Mouse (Mus musculus) thymus, adult 2 months (tissue): Measurements from ENCODE around the gene Fgf5. TPM values are rescaled to one million over a fixed set of nuclear protein-coding genes. Genes with fewer than 3 reads are reported as not detected.

Experiments used
- DNase-seq: peaks from one replicate; pipeline ENCODE4 v3.0.0; 2021
- H3K27ac ChIP-seq: fragments of 200-500 bp; 2 replicates; pipeline ENCODE4 v1.5.1; 2012; ENCODE audit warnings: low read length, control low read depth; ENCODE audit not compliant: control insufficient read depth, insufficient read depth
- H3K27me3 ChIP-seq: fragments of 200-500 bp; 2 replicates; pipeline ENCODE4 v1.6.1; 2012; ENCODE audit warnings: mild to moderate bottlenecking, low read length, moderate library complexity, mixed read lengths; ENCODE audit not compliant: control insufficient read depth, insufficient read depth
- H3K36me3 ChIP-seq: fragments of 200-500 bp; 2 replicates; pipeline ENCODE4 v1.6.1; 2012; ENCODE audit warnings: mild to moderate bottlenecking, low read length, moderate library complexity; ENCODE audit not compliant: control insufficient read depth, insufficient read depth
- H3K4me1 ChIP-seq: fragments of 200-500 bp; replicated peaks from 2 replicates; pipeline ENCODE4 v1.6.1; 2012; ENCODE audit warnings: low read length; ENCODE audit not compliant: control insufficient read depth, insufficient read depth
- H3K4me3 ChIP-seq: fragments of 200-500 bp; 2 replicates; pipeline ENCODE4 v1.5.1; 2012; ENCODE audit warnings: mild to moderate bottlenecking, low read length, control low read depth, moderate library complexity; ENCODE audit not compliant: control insufficient read depth, insufficient read depth
- CTCF ChIP-seq: fragments of 200-500 bp; IDR thresholded peaks from 2 replicates; pipeline ENCODE4 v1.5.1; 2012; ENCODE audit warnings: mild to moderate bottlenecking, control low read depth, low read length, moderate library complexity, borderline replicate concordance; ENCODE audit not compliant: control insufficient read depth, poor library complexity, insufficient read depth; ENCODE audit errors: extremely low read depth
- POLR2A ChIP-seq: fragments of 200-500 bp; IDR thresholded peaks from 2 replicates; pipeline ENCODE4 v1.6.1; 2012; ENCODE audit warnings: mild to moderate bottlenecking, low read length, control low read depth, moderate library complexity; ENCODE audit not compliant: control insufficient read depth, poor library complexity, insufficient read depth; ENCODE audit errors: extremely low read depth
- WGBS: fragments of 180-500 bp; shearing (Covaris S2); methylation state at CpG from one replicate; pipeline ENCODE4 v1.1.7; 2018; 5-methylcytosine and 5-hydroxymethylcytosine counted together
- polyA plus RNA-seq: library from polyadenylated mRNA; depleted of rRNA; stranded (reverse); fragments of >200 nt; gene quantifications from 2 replicates; pipeline ENCODE4 v1.2.3, GENCODE M21; 2012; rRNA removed

Fgf5 gene
- polyA plus RNA-seq, result not detected in 2 replicates

DNA sequence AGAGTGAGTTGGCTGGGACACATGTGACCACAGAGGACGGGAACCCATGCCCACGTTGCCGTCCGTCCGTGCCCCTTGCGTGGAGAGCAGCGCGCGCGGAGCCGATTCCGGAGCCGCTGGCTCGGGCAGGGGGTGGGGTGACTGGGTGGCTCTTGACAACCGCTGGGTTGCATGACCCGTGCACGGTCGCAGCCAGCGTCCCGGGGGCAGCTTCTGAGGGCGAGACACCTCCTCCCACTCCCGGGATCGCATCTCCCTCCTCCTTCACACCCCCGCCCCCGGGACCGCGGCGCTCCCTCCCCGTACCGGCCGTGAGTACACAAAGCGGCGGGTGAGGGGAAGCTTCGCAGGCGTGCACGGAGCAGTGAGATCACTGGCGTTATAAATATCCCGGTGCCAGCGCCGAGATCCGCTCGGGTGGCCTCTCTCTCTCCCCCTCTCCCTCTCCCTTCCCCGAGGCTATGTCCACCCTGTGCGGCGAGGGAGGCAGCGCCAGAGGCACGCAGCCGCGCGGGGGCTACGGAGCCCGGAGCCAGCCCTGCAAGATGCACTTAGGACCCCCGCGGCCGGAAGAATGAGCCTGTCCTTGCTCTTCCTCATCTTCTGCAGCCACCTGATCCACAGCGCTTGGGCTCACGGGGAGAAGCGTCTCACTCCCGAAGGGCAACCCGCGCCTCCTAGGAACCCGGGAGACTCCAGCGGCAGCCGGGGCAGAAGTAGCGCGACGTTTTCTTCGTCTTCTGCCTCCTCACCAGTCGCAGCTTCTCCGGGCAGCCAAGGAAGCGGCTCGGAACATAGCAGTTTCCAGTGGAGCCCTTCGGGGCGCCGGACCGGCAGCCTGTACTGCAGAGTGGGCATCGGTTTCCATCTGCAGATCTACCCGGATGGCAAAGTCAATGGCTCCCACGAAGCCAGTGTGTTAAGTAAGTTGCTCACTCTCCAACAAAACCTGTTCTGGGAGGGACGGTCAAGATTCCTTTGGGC is at the start of gene Fgf5:
Gene Fgf5, plus strand, starts transcription at position 347 of the 984 bp plus-strand sequence.
- 3% methylated on average over 79 of the region's 80 CpGs for WGBS
- H3K27ac ChIP-seq, result no peak within 1 kb of the TSS
- no peak for DNase-seq
- no peak within 1 kb of the TSS for H3K4me3 ChIP-seq
- peaks cover 11% of the 10 kb centered on the region; the same call in 1 of the 2 replicates for H3K27me3 ChIP-seq
- TF ChIP-seq CTCF, result no peak
- no peak for TF ChIP-seq POLR2A
- H3K36me3 ChIP-seq, result no peaks in the 10 kb centered on the region
- H3K4me1 ChIP-seq, result no peaks in the 10 kb centered on the region; the same call in 1 of the 2 replicates

DNA sequence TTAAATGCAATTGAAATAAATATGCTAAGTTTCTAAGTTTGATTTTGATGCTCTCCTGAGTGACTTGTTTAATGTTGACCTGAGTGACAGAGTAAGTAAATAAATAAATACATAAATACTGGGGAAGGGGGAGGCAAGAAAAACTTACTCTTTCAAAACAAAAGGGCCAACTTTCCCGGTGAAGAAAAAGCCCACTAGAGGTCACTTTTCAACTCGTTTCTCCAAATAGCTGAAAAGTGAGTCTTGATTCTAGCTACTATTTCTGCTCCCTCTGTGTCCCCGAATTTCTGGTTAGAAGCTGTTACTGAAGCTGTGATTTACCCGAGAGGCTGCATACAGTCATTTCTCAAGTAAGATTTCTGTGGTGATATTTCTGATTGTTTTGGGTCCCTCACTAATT is 41.5 kb upstream of the Fgf5 start:
- 76% methylated on average over 4 of the region's 4 CpGs for WGBS
- H3K4me3 ChIP-seq, result no peak overlapping the region
- H3K27me3 ChIP-seq, result no peaks in the 10 kb centered on the region
- H3K36me3 ChIP-seq, result no peaks in the 10 kb centered on the region
- no peaks in the 10 kb centered on the region for H3K4me1 ChIP-seq
- DNase-seq, result no peak
- H3K27ac ChIP-seq, result no peak overlapping the region
- TF ChIP-seq POLR2A, result no peak
- no peak for TF ChIP-seq CTCF

DNA sequence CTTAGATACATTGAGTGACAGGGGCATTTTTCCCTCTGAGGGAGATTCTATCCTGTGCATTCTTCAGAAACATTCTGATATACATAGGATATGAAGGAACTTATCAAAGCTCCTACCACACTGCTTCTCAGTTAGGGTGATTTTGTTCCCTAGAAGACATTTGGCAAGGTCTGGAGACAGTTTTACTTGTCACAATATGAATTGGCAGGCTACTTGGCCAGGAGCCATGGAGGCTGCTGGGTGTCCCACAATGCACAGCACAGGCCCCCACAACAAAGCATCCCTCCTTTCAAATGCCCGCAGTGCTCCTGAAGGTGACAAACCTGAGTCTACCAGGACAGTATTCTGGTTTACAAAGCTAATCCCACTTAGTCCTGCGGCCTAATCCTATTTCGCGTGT is 32.0 kb upstream of the Fgf5 start:
- DNase-seq, result no peak
- Histone ChIP-seq H3K27me3 (no peaks in the 10 kb centered on the region), H3K4me3 (no peak overlapping the region), H3K27ac (no peak overlapping the region), H3K4me1 (no peaks in the 10 kb centered on the region), H3K36me3 (no peaks in the 10 kb centered on the region)
- WGBS, result 91% methylated on average over 4 of the region's 4 CpGs
- TF ChIP-seq CTCF, result no peak
- no peak for TF ChIP-seq POLR2A

DNA sequence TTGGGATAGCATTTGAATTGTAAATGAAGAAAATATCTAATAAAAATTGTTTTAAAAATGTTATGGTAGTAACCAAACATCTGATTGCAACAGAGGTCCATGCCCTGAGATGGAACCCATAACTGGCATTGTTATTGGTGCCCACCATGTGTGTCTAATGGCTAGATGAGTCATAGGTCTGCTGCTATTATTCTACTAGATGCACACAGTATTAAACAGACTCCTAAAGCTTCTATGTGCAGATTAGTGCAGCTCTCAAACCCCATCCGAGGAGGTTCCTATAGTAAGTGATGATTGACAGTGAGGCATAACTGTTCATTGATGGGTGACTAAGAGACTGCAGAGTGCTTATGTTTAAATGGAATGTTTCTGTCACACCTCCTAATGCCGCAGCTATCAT is 27.3 kb upstream of the Fgf5 start:
- Histone ChIP-seq H3K4me1 (no peaks in the 10 kb centered on the region), H3K36me3 (no peaks in the 10 kb centered on the region), H3K27ac (no peak overlapping the region), H3K4me3 (no peak overlapping the region), H3K27me3 (no peaks in the 10 kb centered on the region)
- no peak for DNase-seq
- 87% methylated on average over 2 of the region's 2 CpGs for WGBS
- TF ChIP-seq CTCF (no peak), POLR2A (no peak)

DNA sequence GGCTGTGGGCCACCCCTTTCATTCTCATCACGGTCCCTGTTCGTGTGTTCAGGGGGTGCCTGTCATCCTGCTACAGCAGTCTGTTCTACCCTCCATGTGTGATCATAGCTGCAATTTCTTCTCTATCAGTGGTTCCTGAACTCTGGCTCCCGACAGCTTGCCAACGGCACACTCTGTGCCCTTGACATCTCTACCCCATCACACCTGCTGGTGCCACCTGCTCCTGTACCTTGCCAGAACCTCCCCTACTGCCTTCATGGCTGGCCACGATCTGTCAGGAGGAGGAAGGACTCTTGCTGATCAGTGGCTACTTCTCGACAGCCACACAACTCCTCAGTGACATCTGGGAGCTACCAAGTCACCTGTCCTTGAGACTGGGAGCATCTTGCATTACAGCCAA is 24.5 kb upstream of the Fgf5 start:
- WGBS, result 79% methylated on average over 6 of the region's 6 CpGs
- no peak overlapping the region for H3K4me3 ChIP-seq
- no peaks in the 10 kb centered on the region for H3K4me1 ChIP-seq
- H3K27me3 ChIP-seq, result no peaks in the 10 kb centered on the region
- no peak for TF ChIP-seq POLR2A
- no peak for TF ChIP-seq CTCF
- no peaks in the 10 kb centered on the region for H3K36me3 ChIP-seq
- H3K27ac ChIP-seq, result no peak overlapping the region
- DNase-seq, result no peak

DNA sequence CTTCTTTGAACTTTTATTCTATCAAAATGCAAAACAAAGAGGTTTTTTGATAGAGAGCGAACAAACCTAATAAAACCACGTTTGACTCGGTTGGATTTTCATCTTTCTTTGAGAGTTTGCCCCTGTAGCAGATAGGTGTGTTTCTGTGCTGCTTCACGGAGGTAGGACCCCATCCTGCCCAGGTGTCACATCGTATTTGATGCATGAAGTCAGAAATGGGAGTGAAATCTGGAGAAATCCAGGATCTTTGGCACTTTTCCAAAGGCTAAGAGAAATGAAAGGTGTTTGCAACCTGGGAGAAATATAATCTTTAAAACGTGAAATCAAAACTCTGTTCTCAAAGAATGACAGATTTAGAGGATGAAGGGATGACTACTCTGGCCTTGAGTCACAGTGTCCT is 15.5 kb upstream of the Fgf5 start:
- no peak overlapping the region for H3K27ac ChIP-seq
- TF ChIP-seq CTCF, result no peak
- no peak for TF ChIP-seq POLR2A
- 83% methylated on average over 6 of the region's 6 CpGs for WGBS
- no peak overlapping the region for H3K4me3 ChIP-seq
- H3K36me3 ChIP-seq, result no peaks in the 10 kb centered on the region
- H3K27me3 ChIP-seq, result no peaks in the 10 kb centered on the region
- no peak for DNase-seq
- no peaks in the 10 kb centered on the region for H3K4me1 ChIP-seq

DNA sequence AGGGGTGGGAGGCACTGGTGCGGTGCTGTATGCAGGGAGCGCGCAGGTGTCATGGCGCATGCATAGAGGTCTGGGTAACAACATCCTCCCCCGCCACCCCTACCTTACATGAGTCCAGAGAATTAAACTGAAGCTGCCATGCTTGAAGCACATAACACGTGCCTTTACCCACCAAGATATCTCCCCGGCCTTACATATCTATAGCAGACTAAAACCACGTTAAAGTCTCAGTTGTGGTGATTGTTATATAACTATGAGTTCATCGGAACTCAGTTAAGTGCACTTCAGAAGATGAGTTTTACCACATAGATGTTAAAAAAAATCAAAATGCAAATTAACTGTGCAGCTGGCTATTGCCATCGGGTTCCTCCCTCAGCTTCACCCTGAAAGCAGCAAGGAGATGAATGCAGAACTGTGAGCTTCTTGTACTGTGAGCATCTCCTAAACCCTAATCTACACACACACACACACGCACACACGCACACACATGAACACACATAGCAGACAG is 12.6 kb upstream of the Fgf5 start:
- H3K4me1 ChIP-seq, result no peaks in the 10 kb centered on the region

More for the DNA sequence above, 12.6 kb upstream of the Fgf5 start:
- WGBS, result 81% methylated on average over 12 of the region's 12 CpGs
- H3K27ac ChIP-seq, result no peak overlapping the region
- no peaks in the 10 kb centered on the region for H3K36me3 ChIP-seq
- no peak overlapping the region for H3K4me3 ChIP-seq
- TF ChIP-seq POLR2A (no peak), CTCF (no peak)
- H3K27me3 ChIP-seq, result no peaks in the 10 kb centered on the region
- no peak for DNase-seq
